Mouse (Mus musculus) lung, postnatal 0 days (tissue): ENCODE data around the gene Kcnip4. TPM values are rescaled to one million over a fixed set of nuclear protein-coding genes. Genes with fewer than 3 reads are reported as not detected.

Source experiments
- ATAC-seq: fragments of 200-750 bp; cut with Nextera tagmentation; 2 replicates; pipeline ENCODE4 v1.8.0; 2017; ENCODE audit warnings: moderate library complexity
- DNase-seq: peaks from one replicate; pipeline ENCODE4 v3.0.0-alpha.2; 2016; ENCODE audit warnings: low spot score
- H3K27ac ChIP-seq: fragments of 300-500 bp; sonication (generic); 2 replicates; pipeline ENCODE4 v1.5.1; 2014; ENCODE audit warnings: antibody characterized with exemption, mild to moderate bottlenecking, low read length, mixed read lengths
- H3K27me3 ChIP-seq: fragments of 300-500 bp; sonication (generic); replicated peaks from 2 replicates; pipeline ENCODE4 v1.6.1; 2014; ENCODE audit warnings: low read length, mixed read lengths; ENCODE audit not compliant: insufficient read depth
- H3K36me3 ChIP-seq: fragments of 300-500 bp; sonication (generic); 2 replicates; pipeline ENCODE4 v1.6.1; 2014; ENCODE audit warnings: low read length, mixed read lengths; ENCODE audit not compliant: insufficient read depth
- H3K4me1 ChIP-seq: fragments of 300-500 bp; sonication (generic); 2 replicates; pipeline ENCODE4 v1.6.1; 2014; ENCODE audit warnings: antibody characterized with exemption, low read depth, low read length, mixed read lengths; ENCODE audit not compliant: insufficient read depth
- H3K4me2 ChIP-seq: fragments of 300-500 bp; sonication (generic); replicated peaks from 2 replicates; pipeline ENCODE4 v1.6.1; 2014; ENCODE audit warnings: low read depth, mild to moderate bottlenecking, low read length, moderate library complexity, mixed read lengths
- H3K4me3 ChIP-seq: fragments of 300-500 bp; sonication (generic); 2 replicates; pipeline ENCODE4 v1.5.1; 2014; ENCODE audit warnings: low read depth, low read length
- H3K9ac ChIP-seq: fragments of 300-500 bp; sonication (generic); replicated peaks from 2 replicates; pipeline ENCODE4 v1.6.1; 2014; ENCODE audit warnings: low read depth, mild to moderate bottlenecking
- H3K9me3 ChIP-seq: fragments of 300-500 bp; sonication (generic); 2 replicates; pipeline ENCODE4 v1.6.1; 2016; ENCODE audit warnings: low read length, mixed read lengths
- CTCF ChIP-seq: IDR thresholded peaks from 2 replicates; pipeline ENCODE4 v1.5.1; 2016; ENCODE audit warnings: antibody characterized with exemption, mild to moderate bottlenecking
- EP300 ChIP-seq: IDR thresholded peaks from 2 replicates; pipeline ENCODE4 v1.6.1; 2016; ENCODE audit warnings: antibody characterized with exemption, mild to moderate bottlenecking, control low read depth
- WGBS: fragments of 180-500 bp; shearing (Covaris S2); extraction: QIAGEN DNeasy Blood & Tissue Kit; methylation state at CpG from one replicate; pipeline ENCODE4 v1.1.7; 2014; 5-methylcytosine and 5-hydroxymethylcytosine counted together
- polyA plus RNA-seq: library from polyadenylated mRNA; unstranded; fragments of >200 nt; fragmentation: Nextera tagmentation; extraction: Ambion mirVana; gene quantifications from 2 replicates; pipeline ENCODE4 v1.2.1, GENCODE M21; 2015

The Kcnip4 gene
- polyA plus RNA-seq, 1 experiment from 2014 or later, result 0.53 TPM

- Histone ChIP-seq H3K4me1 (no peaks in the 10 kb centered on the region), H3K4me3 (no peak overlapping the region), H3K27me3 (no peaks in the 10 kb centered on the region), H3K9me3 (no peaks in the 10 kb centered on the region), H3K27ac (no peak overlapping the region), H3K4me2 (no peak overlapping the region), H3K9ac (no peak overlapping the region), H3K36me3 (no peaks in the 10 kb centered on the region)
- ATAC-seq (no peak), DNase-seq (no peak)
- TF ChIP-seq CTCF (no peak), EP300 (no peak)
- WGBS, result 76% methylated on average over 5 of the region's 5 CpGs
These were observed 429.3 kb downstream of the Kcnip4 start for GRCm38 (mm10) chr5:49095432-49095831.

- Histone ChIP-seq H3K9me3 (no peaks in the 10 kb centered on the region), H3K9ac (no peak overlapping the region), H3K27ac (no peak overlapping the region), H3K36me3 (no peaks in the 10 kb centered on the region), H3K4me3 (no peak overlapping the region), H3K27me3 (no peaks in the 10 kb centered on the region), H3K4me2 (no peak overlapping the region), H3K4me1 (no peaks in the 10 kb centered on the region)
- WGBS, result 72% methylated on average over 2 of the region's 2 CpGs
- DNase-seq, result no peak
- ATAC-seq, result no peak
- no peak for TF ChIP-seq EP300
These were observed 429.8 kb downstream of the Kcnip4 start for GRCm38 (mm10) chr5:49094945-49095344.

- Histone ChIP-seq H3K4me1 (no peaks in the 10 kb centered on the region), H3K4me2 (no peak overlapping the region), H3K36me3 (no peaks in the 10 kb centered on the region), H3K4me3 (no peak overlapping the region), H3K27ac (no peak overlapping the region), H3K27me3 (no peaks in the 10 kb centered on the region), H3K9me3 (no peaks in the 10 kb centered on the region), H3K9ac (no peak overlapping the region)
- 67% methylated on average over 3 of the region's 3 CpGs for WGBS
- ATAC-seq (no peak), DNase-seq (no peak)
- no peak for TF ChIP-seq EP300
- TF ChIP-seq CTCF, result no peak
These were observed 430.4 kb downstream of the Kcnip4 start for GRCm38 (mm10) chr5:49094306-49094705.

GRCm38 (mm10) chr5:49090122-49090680 is 434.5 kb downstream of the Kcnip4 start:
- ATAC-seq, result peak; percentile 30; the same call in 1 of the 2 replicates
- 7% methylated on average over 6 of the region's 6 CpGs for WGBS
- Histone ChIP-seq H3K27me3 (no peaks in the 10 kb centered on the region), H3K4me1 (no peaks in the 10 kb centered on the region), H3K36me3 (no peaks in the 10 kb centered on the region), H3K9ac (no peak overlapping the region), H3K4me2 (no peak overlapping the region), H3K27ac (no peak overlapping the region), H3K9me3 (no peaks in the 10 kb centered on the region), H3K4me3 (no peak overlapping the region)
- TF ChIP-seq CTCF, result peak; percentile 91
- TF ChIP-seq EP300, result no peak
- peak; percentile 76 for DNase-seq

- no peak overlapping the region for H3K4me2 ChIP-seq
- H3K9me3 ChIP-seq, result no peaks in the 10 kb centered on the region
- H3K9ac ChIP-seq, result no peak overlapping the region
- TF ChIP-seq CTCF (0 out of 2 replicates have a peak, but pooled peaks have one; percentile 19), EP300 (no peak)
- no peaks in the 10 kb centered on the region for H3K36me3 ChIP-seq
- H3K4me3 ChIP-seq, result no peak overlapping the region
- no peak overlapping the region for H3K27ac ChIP-seq
- no peaks in the 10 kb centered on the region for H3K4me1 ChIP-seq
- 11% methylated on average over 1 of the region's 1 CpGs for WGBS
- no peak for ATAC-seq
- peak; percentile 47 for DNase-seq
- H3K27me3 ChIP-seq, result no peaks in the 10 kb centered on the region
These were observed 459.1 kb downstream of the Kcnip4 start for GRCm38 (mm10) chr5:49065646-49066045.

- no peak overlapping the region for H3K9ac ChIP-seq
- ATAC-seq (no peak), DNase-seq (no peak)
- no peak overlapping the region for H3K27ac ChIP-seq
- no peaks in the 10 kb centered on the region for H3K9me3 ChIP-seq
- TF ChIP-seq EP300 (no peak), CTCF (no peak)
- no peaks in the 10 kb centered on the region for H3K4me1 ChIP-seq
- H3K36me3 ChIP-seq, result no peaks in the 10 kb centered on the region
- H3K4me3 ChIP-seq, result no peak overlapping the region
- H3K4me2 ChIP-seq, result no peak overlapping the region
- H3K27me3 ChIP-seq, result no peaks in the 10 kb centered on the region
These were observed 465.8 kb downstream of the Kcnip4 start for GRCm38 (mm10) chr5:49058926-49059325.
